Mouse (Mus musculus) stomach, embryonic 14.5 days (tissue): ENCODE measurements around the gene Fam13c. TPM values are rescaled to one million over a fixed set of nuclear protein-coding genes. Genes with fewer than 3 reads are reported as not detected.

Source experiments
- ATAC-seq: fragments of 200-750 bp; cut with Nextera tagmentation; 2 replicates; pipeline ENCODE4 v1.8.0; 2017; ENCODE audit warnings: low read depth, moderate TSS enrichment; ENCODE audit not compliant: insufficient number of reproducible peaks, insufficient read depth, low FRiP score
- H3K27ac ChIP-seq: fragments of 300-500 bp; sonication (generic); 2 replicates; pipeline ENCODE4 v1.5.1; 2014; ENCODE audit warnings: mild to moderate bottlenecking, low read length, moderate library complexity, mixed read lengths
- H3K27me3 ChIP-seq: fragments of 300-500 bp; sonication (generic); 2 replicates; pipeline ENCODE4 v1.6.1; 2014; ENCODE audit warnings: low read length, control low read depth, mixed read lengths; ENCODE audit not compliant: control insufficient read depth, insufficient read depth
- H3K36me3 ChIP-seq: fragments of 300-500 bp; sonication (generic); 2 replicates; pipeline ENCODE4 v1.6.1; 2014; ENCODE audit warnings: mild to moderate bottlenecking, control low read depth, low read length, moderate library complexity, mixed read lengths; ENCODE audit not compliant: control insufficient read depth, insufficient read depth
- H3K4me1 ChIP-seq: fragments of 300-500 bp; sonication (generic); 2 replicates; pipeline ENCODE4 v1.6.1; 2014; ENCODE audit warnings: low read length, control low read depth, mixed read lengths; ENCODE audit not compliant: control insufficient read depth, insufficient read depth
- H3K4me2 ChIP-seq: fragments of 300-500 bp; sonication (generic); replicated peaks from 2 replicates; pipeline ENCODE4 v1.6.1; 2014; ENCODE audit warnings: low read depth, low read length, control low read depth
- H3K4me3 ChIP-seq: fragments of 300-500 bp; sonication (generic); 2 replicates; pipeline ENCODE4 v1.5.1; 2014; ENCODE audit warnings: low read depth, low read length, control low read depth
- H3K9ac ChIP-seq: fragments of 300-500 bp; sonication (generic); replicated peaks from 2 replicates; pipeline ENCODE4 v1.6.1; 2014; ENCODE audit warnings: low read depth, mild to moderate bottlenecking, control low read depth, low read length, moderate library complexity, mixed read lengths
- H3K9me3 ChIP-seq: fragments of 300-500 bp; sonication (generic); 2 replicates; pipeline ENCODE4 v1.6.1; 2016; ENCODE audit warnings: low read depth, low read length, control low read depth; ENCODE audit not compliant: control insufficient read depth
- WGBS: fragments of 180-500 bp; shearing (Covaris S2); extraction: QIAGEN DNeasy Blood & Tissue Kit; methylation state at CpG from one replicate; pipeline ENCODE4 v1.1.7; 2014; 5-methylcytosine and 5-hydroxymethylcytosine counted together
- polyA plus RNA-seq: library from polyadenylated mRNA; unstranded; fragments of >200 nt; fragmentation: Nextera tagmentation; extraction: Ambion mirVana; gene quantifications from 2 replicates; pipeline ENCODE4 v1.2.1, GENCODE M21; 2014

The Fam13c gene
- 10.1 and 11.2 TPM in 2 replicates for polyA plus RNA-seq

GRCm38 (mm10) chr10:70439676-70440521, at the start of gene Fam13c:
Gene Fam13c (plus strand): TSS chr10:70440481.
- 14% methylated on average over 24 of the region's 24 CpGs for WGBS

GRCm38 (mm10) chr10:70395900-70396299, 44.4 kb upstream of the Fam13c start:
- Histone ChIP-seq H3K4me2 (no peak overlapping the region), H3K27me3 (no peaks in the 10 kb centered on the region), H3K4me3 (no peak overlapping the region), H3K27ac (no peak overlapping the region), H3K36me3 (no peaks in the 10 kb centered on the region), H3K4me1 (no peaks in the 10 kb centered on the region), H3K9ac (no peak overlapping the region), H3K9me3 (no peaks in the 10 kb centered on the region; the same call in 1 of the 2 replicates)
- 58% methylated on average over 5 of the region's 5 CpGs for WGBS
- ATAC-seq, result no peak

More at GRCm38 (mm10) chr10:70439676-70440521, at the start of gene Fam13c:
- Histone ChIP-seq H3K9me3 (no peaks in the 10 kb centered on the region), H3K4me1 (no peaks in the 10 kb centered on the region), H3K4me2 (peak within 1 kb of the TSS; percentile 98), H3K4me3 (peak within 1 kb of the TSS; percentile 55), H3K36me3 (no peaks in the 10 kb centered on the region), H3K27ac (peak within 1 kb of the TSS; percentile 61), H3K27me3 (no peaks in the 10 kb centered on the region), H3K9ac (peak within 1 kb of the TSS; percentile 53)
- peak; percentile 25; the same call in 1 of the 2 replicates for ATAC-seq

- H3K4me3 ChIP-seq, result no peak overlapping the region
- H3K9ac ChIP-seq, result no peak overlapping the region
- H3K27me3 ChIP-seq, result no peaks in the 10 kb centered on the region
- no peak overlapping the region for H3K27ac ChIP-seq
- H3K4me1 ChIP-seq, result no peaks in the 10 kb centered on the region
- 88% methylated on average over 6 of the region's 6 CpGs for WGBS
- H3K4me2 ChIP-seq, result no peak overlapping the region
- no peaks in the 10 kb centered on the region for H3K36me3 ChIP-seq
- no peak for ATAC-seq
- H3K9me3 ChIP-seq, result no peaks in the 10 kb centered on the region; the same call in 1 of the 2 replicates
These were observed 42.1 kb upstream of the Fam13c start for GRCm38 (mm10) chr10:70398224-70398623.

GRCm38 (mm10) chr10:70402006-70402405, 38.3 kb upstream of the Fam13c start:
- Histone ChIP-seq H3K27me3 (no peaks in the 10 kb centered on the region), H3K4me2 (no peak overlapping the region), H3K27ac (no peak overlapping the region), H3K4me3 (no peak overlapping the region), H3K9ac (no peak overlapping the region), H3K9me3 (no peaks in the 10 kb centered on the region; the same call in 1 of the 2 replicates), H3K4me1 (no peaks in the 10 kb centered on the region), H3K36me3 (no peaks in the 10 kb centered on the region)
- no peak for ATAC-seq
- 77% methylated on average over 4 of the region's 4 CpGs for WGBS

- H3K4me2 ChIP-seq, result no peak overlapping the region
- H3K27me3 ChIP-seq, result no peaks in the 10 kb centered on the region
- H3K4me1 ChIP-seq, result no peaks in the 10 kb centered on the region
- H3K27ac ChIP-seq, result no peak overlapping the region
- H3K9ac ChIP-seq, result no peak overlapping the region
- no peak for ATAC-seq
- H3K9me3 ChIP-seq, result no peaks in the 10 kb centered on the region; the same call in 1 of the 2 replicates
- 85% methylated on average over 4 of the region's 4 CpGs for WGBS
- H3K36me3 ChIP-seq, result no peaks in the 10 kb centered on the region
- H3K4me3 ChIP-seq, result no peak overlapping the region
These were observed 37.6 kb upstream of the Fam13c start for GRCm38 (mm10) chr10:70402711-70403110.

- Histone ChIP-seq H3K4me2 (no peak overlapping the region), H3K4me1 (no peaks in the 10 kb centered on the region), H3K9me3 (no peaks in the 10 kb centered on the region), H3K36me3 (no peaks in the 10 kb centered on the region), H3K27ac (no peak overlapping the region), H3K27me3 (no peaks in the 10 kb centered on the region), H3K4me3 (no peak overlapping the region), H3K9ac (no peak overlapping the region)
- 73% methylated on average over 6 of the region's 6 CpGs for WGBS
- no peak for ATAC-seq
These were observed 22.3 kb upstream of the Fam13c start for GRCm38 (mm10) chr10:70417811-70418486.

- H3K36me3 ChIP-seq, result no peaks in the 10 kb centered on the region
- H3K9ac ChIP-seq, result no peak overlapping the region
- H3K4me3 ChIP-seq, result no peak overlapping the region
- H3K27me3 ChIP-seq, result no peaks in the 10 kb centered on the region
- 50% methylated on average over 15 of the region's 15 CpGs for WGBS
- no peaks in the 10 kb centered on the region for H3K9me3 ChIP-seq
- no peak overlapping the region for H3K27ac ChIP-seq
- ATAC-seq, result no peak
- no peaks in the 10 kb centered on the region for H3K4me1 ChIP-seq
- no peak overlapping the region for H3K4me2 ChIP-seq
These were observed 20.7 kb upstream of the Fam13c start for GRCm38 (mm10) chr10:70419282-70420264.

GRCm38 (mm10) chr10:70426373-70426772, 13.9 kb upstream of the Fam13c start:
- H3K27ac ChIP-seq, result no peak overlapping the region
- H3K27me3 ChIP-seq, result no peaks in the 10 kb centered on the region
- no peak overlapping the region for H3K4me2 ChIP-seq
- no peaks in the 10 kb centered on the region for H3K9me3 ChIP-seq
- no peaks in the 10 kb centered on the region for H3K36me3 ChIP-seq
- no peak overlapping the region for H3K4me3 ChIP-seq
- ATAC-seq, result no peak
- 40% methylated on average over 3 of the region's 3 CpGs for WGBS
- no peak overlapping the region for H3K9ac ChIP-seq
- H3K4me1 ChIP-seq, result 0 out of 2 replicates have a peak, but pooled peaks cover 4% of the 10 kb centered on the region
